Mouse (Mus musculus) brain, embryonic 14.5 days (tissue): ENCODE data around the gene Atp6v0e2. TPM values are rescaled to one million over a fixed set of nuclear protein-coding genes. Genes with fewer than 3 reads are reported as not detected.
A peak's percentile ranks its signal among the peaks of the same experiment; 100 is the strongest.

Source experiments
- DNase-seq: peaks from one replicate; pipeline ENCODE4 v3.0.0-alpha.2; 2011; ENCODE audit warnings: low read depth
- CTCF ChIP-seq: fragments of 200-500 bp; IDR thresholded peaks from 2 replicates; pipeline ENCODE4 v1.5.1; 2012; ENCODE audit warnings: inconsistent platforms, mild to moderate bottlenecking, moderate library complexity, borderline replicate concordance; ENCODE audit not compliant: insufficient read depth, insufficient read length; ENCODE audit errors: extremely low read depth
- POLR2A ChIP-seq: fragments of 200-500 bp; IDR thresholded peaks from 2 replicates; pipeline ENCODE4 v1.6.1; 2012; ENCODE audit warnings: mild to moderate bottlenecking, inconsistent platforms, borderline replicate concordance; ENCODE audit not compliant: poor library complexity, insufficient read depth, insufficient read length, severe bottlenecking; ENCODE audit errors: extremely low read depth
- polyA plus RNA-seq: library from polyadenylated mRNA; depleted of rRNA; stranded (reverse); fragments of >200 nt; gene quantifications from 2 replicates; pipeline ENCODE4 v1.2.3, GENCODE M21; 2012; rRNA removed

Atp6v0e2 gene
- 220 and 228 TPM in 2 replicates for polyA plus RNA-seq

GRCm38 (mm10) chr6:48537105-48537954, at the start of gene Atp6v0e2:
Gene Atp6v0e2, plus strand, starts transcription at chr6:48537615.
- DNase-seq, result peak; percentile 99
- TF ChIP-seq CTCF (no peak), POLR2A (peak; percentile 7; the same call in 1 of the 2 replicates)

GRCm38 (mm10) chr6:48487747-48488725, 49.4 kb upstream of the Atp6v0e2 start:
- TF ChIP-seq CTCF (no peak), POLR2A (no peak)
- no peak for DNase-seq

- no peak for TF ChIP-seq CTCF
- no peak for TF ChIP-seq POLR2A
- DNase-seq, result peak; percentile 27
These were observed 47.7 kb upstream of the Atp6v0e2 start for GRCm38 (mm10) chr6:48489741-48490140.

- TF ChIP-seq POLR2A (no peak), CTCF (no peak)
- DNase-seq, result no peak
These were observed 46.1 kb upstream of the Atp6v0e2 start for GRCm38 (mm10) chr6:48491361-48491760.

GRCm38 (mm10) chr6:48493136-48493730, 44.2 kb upstream of the Atp6v0e2 start:
- TF ChIP-seq POLR2A, result no peak
- no peak for TF ChIP-seq CTCF
- no peak for DNase-seq

GRCm38 (mm10) chr6:48497521-48497920, 39.9 kb upstream of the Atp6v0e2 start:
- TF ChIP-seq POLR2A (no peak), CTCF (no peak)
- no peak for DNase-seq

- no peak for DNase-seq
- TF ChIP-seq CTCF (no peak), POLR2A (no peak)
These were observed 33.6 kb upstream of the Atp6v0e2 start for GRCm38 (mm10) chr6:48503847-48504240.

- TF ChIP-seq POLR2A, result peak; percentile 53; the same call in 1 of the 2 replicates
- TF ChIP-seq CTCF, result peak; percentile 19; the same call in 1 of the 2 replicates
- DNase-seq, result peak; percentile 94
These were observed 33.1 kb upstream of the Atp6v0e2 start for GRCm38 (mm10) chr6:48504241-48504854.

- no peak for TF ChIP-seq POLR2A
- TF ChIP-seq CTCF, result no peak
- DNase-seq, result no peak
These were observed 29.3 kb upstream of the Atp6v0e2 start for GRCm38 (mm10) chr6:48508087-48508486.

GRCm38 (mm10) chr6:48510426-48510825, 27.0 kb upstream of the Atp6v0e2 start:
- TF ChIP-seq POLR2A (no peak), CTCF (no peak)

More at GRCm38 (mm10) chr6:48510426-48510825, 27.0 kb upstream of the Atp6v0e2 start:
- DNase-seq, result no peak
